28 mouse cellular contexts compared by ENCODE assay signal in genomic region chr13:51456190-51456878, GRCm38 (mm10). TPM values are rescaled to one million over a fixed set of nuclear protein-coding genes. Genes with fewer than 3 reads are reported as not detected.
A peak's percentile ranks its signal among the peaks of the same experiment; 100 is the strongest.
DNase-seq lines count a peak whose midpoint lies in the region; ATAC-seq and TF ChIP-seq lines count a peak whose summit lies in the region.
"Had no signal": no experiment of that assay in that cellular context is flagged by ENCODE, and none has a peak within 500 bp of the region (broad histone marks: within the 10 kb centered on the region; RNA-seq: fewer than 3 reads in every experiment).

No protein-coding gene starts in this region.

- 0 out of 2 replicates have a peak, but pooled peaks cover 3% of the 10 kb centered on the region for H3K36me3 ChIP-seq in forebrain, embryonic 16.5 days (ENCODE audit: control insufficient read depth, insufficient read depth)
- no peaks in the 10 kb centered on the region; the same call in 1 of the 2 replicates for H3K36me3 ChIP-seq in forebrain, embryonic 11.5 days (ENCODE audit: control insufficient read depth, insufficient read depth, low read length)
- no peaks in the 10 kb centered on the region for H3K36me3 ChIP-seq in midbrain, embryonic 14.5 days (ENCODE audit: control insufficient read depth, insufficient read depth, low read length)
- H3K36me3 ChIP-seq in midbrain, embryonic 11.5 days (ENCODE audit: control insufficient read depth, insufficient read depth, low read length), result no peaks in the 10 kb centered on the region; the same call in 1 of the 2 replicates
- H3K36me3 ChIP-seq: intestine, embryonic 15.5 days; liver, embryonic 13.5 days; midbrain, embryonic 15.5 days had no signal

- no peak for TF ChIP-seq CTCF in gastrocnemius, adult 2 months (IDR thresholded peaks at IDR 0.05)

- H3K27ac ChIP-seq in forebrain, embryonic 16.5 days (ENCODE audit: low read length), result no peak overlapping the region
- H3K27ac ChIP-seq in forebrain, embryonic 11.5 days (ENCODE audit: low read depth, low read length), result no peak overlapping the region
- no peak overlapping the region for H3K27ac ChIP-seq in midbrain, embryonic 14.5 days (replicated peaks; ENCODE audit: low read depth, low read length)
- H3K27ac ChIP-seq in midbrain, embryonic 11.5 days (ENCODE audit: low read depth, low read length), result no peak overlapping the region
- no peak overlapping the region for H3K27ac ChIP-seq in gastrocnemius, adult 2 months
- H3K27ac ChIP-seq: hindbrain, postnatal 0 days; intestine, embryonic 15.5 days; kidney, postnatal 0 days; liver, embryonic 13.5 days; macrophage; midbrain, embryonic 15.5 days; neural tube, embryonic 15.5 days had no signal

- H3K9me3 ChIP-seq in forebrain, embryonic 16.5 days (ENCODE audit: control insufficient read depth, low read length), result no peaks in the 10 kb centered on the region
- no peaks in the 10 kb centered on the region for H3K9me3 ChIP-seq in forebrain, embryonic 11.5 days (ENCODE audit: control insufficient read depth, low read length)
- H3K9me3 ChIP-seq in midbrain, embryonic 14.5 days (ENCODE audit: control insufficient read depth, low read length), result no peaks in the 10 kb centered on the region
- H3K9me3 ChIP-seq in midbrain, embryonic 11.5 days (ENCODE audit: control insufficient read depth, low read length), result no peaks in the 10 kb centered on the region
- H3K9me3 ChIP-seq: intestine, embryonic 15.5 days; midbrain, embryonic 15.5 days; neural tube, embryonic 15.5 days had no signal

- H3K27me3 ChIP-seq in forebrain, embryonic 16.5 days (replicated peaks; ENCODE audit: control insufficient read depth, insufficient read depth, low read length), result no peaks in the 10 kb centered on the region
- H3K27me3 ChIP-seq in forebrain, embryonic 11.5 days (ENCODE audit: control insufficient read depth, insufficient read depth, low read length), result no peaks in the 10 kb centered on the region
- no peaks in the 10 kb centered on the region for H3K27me3 ChIP-seq in midbrain, embryonic 14.5 days (ENCODE audit: control insufficient read depth, insufficient read depth, low read length)
- no peaks in the 10 kb centered on the region for H3K27me3 ChIP-seq in midbrain, embryonic 11.5 days (ENCODE audit: control insufficient read depth, insufficient read depth, low read length)
- H3K27me3 ChIP-seq: intestine, embryonic 15.5 days; liver, embryonic 13.5 days; midbrain, embryonic 15.5 days; neural tube, embryonic 15.5 days had no signal

- intact Hi-C loops in gastrocnemius, adult 2 months (cut with DNase I), result no loop called here

- H3K9ac ChIP-seq in forebrain, embryonic 16.5 days (replicated peaks; ENCODE audit: low read depth, low read length), result no peak overlapping the region
- no peak overlapping the region for H3K9ac ChIP-seq in forebrain, embryonic 11.5 days (ENCODE audit: low read length)
- H3K9ac ChIP-seq in midbrain, embryonic 14.5 days (replicated peaks; ENCODE audit: low read length), result no peak overlapping the region
- no peak overlapping the region for H3K9ac ChIP-seq in midbrain, embryonic 11.5 days (ENCODE audit: low read length)
- H3K9ac ChIP-seq: intestine, embryonic 15.5 days; liver, embryonic 13.5 days; midbrain, embryonic 15.5 days; neural tube, embryonic 15.5 days had no signal

- WGBS in forebrain, embryonic 16.5 days, result 34% methylated on average over 4 of the region's 4 CpGs
- WGBS in forebrain, embryonic 11.5 days, result 63% methylated on average over 4 of the region's 4 CpGs
- 53% methylated on average over 4 of the region's 4 CpGs for WGBS in midbrain, embryonic 14.5 days
- 67% methylated on average over 4 of the region's 4 CpGs for WGBS in midbrain, embryonic 11.5 days

- H3K4me2 ChIP-seq in forebrain, embryonic 16.5 days (ENCODE audit: low read length), result no peak overlapping the region
- H3K4me2 ChIP-seq in forebrain, embryonic 11.5 days (ENCODE audit: low read depth, low read length, severe bottlenecking), result no peak overlapping the region
- no peak overlapping the region for H3K4me2 ChIP-seq in midbrain, embryonic 14.5 days (ENCODE audit: low read length)
- H3K4me2 ChIP-seq in midbrain, embryonic 11.5 days, result no peak overlapping the region
- H3K4me2 ChIP-seq: heart, embryonic 11.5 days; intestine, embryonic 15.5 days; liver, embryonic 13.5 days; midbrain, embryonic 15.5 days; neural tube, embryonic 15.5 days had no signal

- H3K4me1 ChIP-seq in forebrain, embryonic 16.5 days (replicated peaks; ENCODE audit: control insufficient read depth, insufficient read depth, low read length), result no peaks in the 10 kb centered on the region
- H3K4me1 ChIP-seq in forebrain, embryonic 11.5 days (replicated peaks; ENCODE audit: control insufficient read depth, insufficient read depth, low read length), result no peaks in the 10 kb centered on the region
- no peaks in the 10 kb centered on the region for H3K4me1 ChIP-seq in midbrain, embryonic 14.5 days (ENCODE audit: control insufficient read depth, insufficient read depth, low read length)
- no peaks in the 10 kb centered on the region for H3K4me1 ChIP-seq in midbrain, embryonic 11.5 days (ENCODE audit: control insufficient read depth, insufficient read depth, low read length)
- H3K4me1 ChIP-seq: intestine, embryonic 15.5 days; liver, embryonic 13.5 days; midbrain, embryonic 15.5 days; neural tube, embryonic 15.5 days had no signal

- H3K4me3 ChIP-seq in forebrain, embryonic 16.5 days (replicated peaks; ENCODE audit: low read length), result no peak overlapping the region
- no peak overlapping the region for H3K4me3 ChIP-seq in forebrain, embryonic 11.5 days (ENCODE audit: low read depth, low read length)
- no peak overlapping the region for H3K4me3 ChIP-seq in midbrain, embryonic 14.5 days (replicated peaks; ENCODE audit: low read depth, low read length)
- H3K4me3 ChIP-seq in midbrain, embryonic 11.5 days (ENCODE audit: low read depth, low read length), result no peak overlapping the region
- H3K4me3 ChIP-seq in gastrocnemius, adult 2 months, result no peak overlapping the region
- H3K4me3 ChIP-seq: intestine, embryonic 15.5 days; liver, embryonic 13.5 days; midbrain, embryonic 15.5 days; neural tube, embryonic 15.5 days had no signal

- no peak for DNase-seq in forebrain, embryonic 11.5 days (ENCODE audit: low spot score)
- peak; percentile 49 for DNase-seq in midbrain, embryonic 14.5 days
- no peak for DNase-seq in midbrain, embryonic 11.5 days (ENCODE audit: low spot score, missing footprints)
- peak; percentile 32 for DNase-seq in forelimb bud, embryonic 11.5 days (ENCODE audit: low read depth, low spot score)
- no peak for DNase-seq in right cerebral cortex, postnatal 4 days
- DNase-seq in gastrocnemius, adult 2 months, result no peak
- DNase-seq: adrenal gland, adult 8-10 months; cerebellum, adult 8-10 months; cerebellum, postnatal 36 days; gastrocnemius, postnatal 14 days; heart, adult 18-20 months; heart, postnatal 4 days; kidney, adult 2 months; kidney, postnatal 4 days; liver, embryonic 13.5 days; lung, adult 18-20 months; lung, postnatal 10 days; right cerebral cortex, adult 18-20 months; thymus, postnatal 4 days had no signal

- peak; percentile 52; the same call in 1 of the 2 replicates for ATAC-seq in forebrain, embryonic 16.5 days
- ATAC-seq in forebrain, embryonic 11.5 days (replicated peaks; ENCODE audit: low FRiP score), result no peak
- no peak for ATAC-seq in midbrain, embryonic 14.5 days (ENCODE audit: low FRiP score, low TSS enrichment)
- no peak for ATAC-seq in midbrain, embryonic 11.5 days (ENCODE audit: low FRiP score)
- ATAC-seq: CD4-positive, CD25-positive, alpha-beta regulatory T cell, adult 4 months; hindbrain, postnatal 0 days; intestine, embryonic 15.5 days; midbrain, embryonic 15.5 days had no signal

RNA-seq across cellular contexts. Expression of gene S1pr3, which starts 47.9 kb away (rescaled TPM):
- polyA plus RNA-seq in forebrain, embryonic 16.5 days (2015; fragmentation: Nextera tagmentation; extraction: Ambion mirVana), result 11.2 and 13.1 TPM in 2 replicates
- 47.2 and 48.4 TPM in 2 replicates for polyA plus RNA-seq in forebrain, embryonic 11.5 days (2014; fragmentation: Nextera tagmentation; extraction: Ambion mirVana)
- 6.1 and 12.8 TPM in 2 replicates for polyA plus RNA-seq in midbrain, embryonic 14.5 days (2014; fragmentation: Nextera tagmentation; extraction: Ambion mirVana)
- 41.2 and 41.6 TPM in 2 replicates for polyA plus RNA-seq in midbrain, embryonic 11.5 days (2014; fragmentation: Nextera tagmentation; extraction: Ambion mirVana)
- 1 to 10 TPM; 3.3 to 4.4 TPM for total RNA-seq in gastrocnemius, adult 2 months (2021)
- polyA plus RNA-seq: CD4-positive, CD25-positive, alpha-beta regulatory T cell, adult 4 months; macrophage had no signal

Comparison
In these comparisons a context has a peak if more than half of its experiments do, and no peak if none do; other contexts are left out.
1. DNase-seq: peak in midbrain, embryonic 14.5 days (single experiment) and forelimb bud, embryonic 11.5 days (single experiment); none in forebrain, embryonic 11.5 days (single experiment), midbrain, embryonic 11.5 days (single experiment), right cerebral cortex, postnatal 4 days (single experiment) and gastrocnemius, adult 2 months (single experiment).